Mouse (Mus musculus) ES-Bruce4 (cell line): ENCODE results near the gene Ttl.

ENCODE experiments used
- CTCF ChIP-seq: IDR thresholded peaks from one replicate; pipeline ENCODE4 v1.8.1; 2011; ENCODE audit warnings: low read depth, low read length
- EP300 ChIP-seq: IDR thresholded peaks from 2 replicates; pipeline ENCODE4 v1.6.1; 2011; ENCODE audit warnings: low read depth, low read length; ENCODE audit not compliant: insufficient read depth
- POLR2A ChIP-seq: IDR thresholded peaks from one replicate; pipeline ENCODE4 v1.8.1; 2011; ENCODE audit warnings: low read length; ENCODE audit not compliant: insufficient read depth

DNA sequence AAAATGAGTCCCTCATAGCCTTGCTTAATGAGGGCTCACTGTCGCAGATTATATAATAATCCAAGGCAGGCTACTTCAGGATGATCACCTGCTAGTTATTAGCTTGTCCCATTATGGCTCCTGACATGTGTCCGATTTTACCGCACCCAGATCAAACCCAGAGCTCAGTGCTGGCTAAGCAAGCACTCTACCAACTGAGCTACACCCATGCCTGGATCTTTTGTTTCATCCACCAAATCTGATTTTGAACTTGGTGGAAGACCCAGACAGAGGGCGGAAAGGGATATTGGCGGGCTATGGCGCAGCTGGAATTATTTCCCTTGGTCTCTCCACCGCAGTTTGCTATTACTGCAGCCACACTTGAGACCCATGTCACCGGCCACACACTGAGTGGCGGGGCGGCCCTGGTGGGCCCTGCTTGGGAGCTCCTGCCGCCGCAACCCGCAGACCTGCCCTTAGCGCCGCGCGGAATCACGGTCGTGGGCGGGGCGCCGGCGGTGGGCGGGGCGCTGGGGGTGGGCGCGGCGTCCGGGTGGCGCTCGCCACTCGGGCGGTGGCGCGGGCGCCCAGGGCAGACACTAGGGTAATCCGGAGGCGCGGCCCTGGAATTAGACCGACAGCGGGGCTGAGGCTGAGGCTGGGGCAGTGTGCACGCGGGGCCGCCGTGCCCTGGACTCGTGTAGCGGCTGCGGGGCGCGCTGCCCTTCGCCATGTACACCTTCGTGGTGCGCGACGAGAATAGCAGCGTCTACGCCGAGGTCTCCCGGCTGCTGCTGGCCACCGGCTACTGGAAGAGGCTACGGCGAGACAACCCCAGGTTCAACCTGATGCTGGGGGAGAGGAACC, at the start of gene Ttl:
- TF ChIP-seq CTCF, result no peak
- TF ChIP-seq POLR2A, result peak; percentile 62
- no peak for TF ChIP-seq EP300
